Mouse (Mus musculus): ENCODE data around the gene Pygo1. TPM values are rescaled to one million over a fixed set of nuclear protein-coding genes. Genes with fewer than 3 reads are reported as not detected.

Gene Pygo1
- polyA plus RNA-seq, 1 experiment from 2014 or later = 7.1 TPM

GRCm38 (mm10) chr9:72969874-72970273 is 44.4 kb downstream of the Pygo1 start:
- ATAC-seq (ENCODE audit: low read depth) = no peak
- H3K4me2 ChIP-seq (ENCODE audit: low read depth, low read length) = no peak overlapping the region

GRCm38 (mm10) chr9:72972435-72972834 is 47.0 kb downstream of the Pygo1 start:
- H3K4me2 ChIP-seq (ENCODE audit: low read depth, low read length) = no peak overlapping the region
- WGBS = 87% methylated on average over 5 of the region's 5 CpGs
- no peak overlapping the region for H3K4me3 ChIP-seq (ENCODE audit: low read depth, low read length)
- no peaks in the 10 kb centered on the region for H3K4me1 ChIP-seq (ENCODE audit: control insufficient read depth, insufficient read depth, low read length)
- H3K9me3 ChIP-seq (ENCODE audit: control insufficient read depth, low read length) = no peaks in the 10 kb centered on the region
- no peaks in the 10 kb centered on the region for H3K36me3 ChIP-seq (ENCODE audit: control insufficient read depth, insufficient read depth, low read length)
- H3K27me3 ChIP-seq (replicated peaks; ENCODE audit: control insufficient read depth, insufficient read depth, low read length) = no peaks in the 10 kb centered on the region
- no peak overlapping the region for H3K9ac ChIP-seq (ENCODE audit: low read depth, low read length)
- no peak for ATAC-seq (ENCODE audit: low read depth)
- no peak overlapping the region for H3K27ac ChIP-seq (replicated peaks; ENCODE audit: low read depth, low read length)
- no peak for DNase-seq (ENCODE audit: low spot score)

More at GRCm38 (mm10) chr9:72969874-72970273, 44.4 kb downstream of the Pygo1 start:
- 67% methylated on average over 7 of the region's 7 CpGs for WGBS
- H3K4me3 ChIP-seq (ENCODE audit: low read depth, low read length) = no peak overlapping the region
- H3K9ac ChIP-seq (ENCODE audit: low read depth, low read length) = no peak overlapping the region
- no peak for DNase-seq (ENCODE audit: low spot score)
- H3K4me1 ChIP-seq (ENCODE audit: control insufficient read depth, insufficient read depth, low read length) = no peaks in the 10 kb centered on the region
- H3K27ac ChIP-seq (replicated peaks; ENCODE audit: low read depth, low read length) = no peak overlapping the region
- H3K36me3 ChIP-seq (ENCODE audit: control insufficient read depth, insufficient read depth, low read length) = no peaks in the 10 kb centered on the region
- H3K27me3 ChIP-seq (replicated peaks; ENCODE audit: control insufficient read depth, insufficient read depth, low read length) = no peaks in the 10 kb centered on the region
- H3K9me3 ChIP-seq (ENCODE audit: control insufficient read depth, low read length) = no peaks in the 10 kb centered on the region

- Histone ChIP-seq H3K4me3 (ENCODE audit: low read depth, low read length) (no peak overlapping the region), H3K27ac (replicated peaks; ENCODE audit: low read depth, low read length) (no peak overlapping the region), H3K4me1 (ENCODE audit: control insufficient read depth, insufficient read depth, low read length) (no peaks in the 10 kb centered on the region), H3K9ac (ENCODE audit: low read depth, low read length) (no peak overlapping the region), H3K36me3 (ENCODE audit: control insufficient read depth, insufficient read depth, low read length) (no peaks in the 10 kb centered on the region), H3K4me2 (ENCODE audit: low read depth, low read length) (no peak overlapping the region), H3K27me3 (replicated peaks; ENCODE audit: control insufficient read depth, insufficient read depth, low read length) (no peaks in the 10 kb centered on the region), H3K9me3 (ENCODE audit: control insufficient read depth, low read length) (no peaks in the 10 kb centered on the region)
- ATAC-seq (ENCODE audit: low read depth) = no peak
- DNase-seq (ENCODE audit: low spot score) = no peak
Measured at GRCm38 (mm10) chr9:72972984-72973383, 47.5 kb downstream of the Pygo1 start.

GRCm38 (mm10) chr9:72974734-72975133 is 49.3 kb downstream of the Pygo1 start:
- H3K9ac ChIP-seq (ENCODE audit: low read depth, low read length) = no peak overlapping the region
- no peak overlapping the region for H3K4me2 ChIP-seq (ENCODE audit: low read depth, low read length)
- no peaks in the 10 kb centered on the region for H3K9me3 ChIP-seq (ENCODE audit: control insufficient read depth, low read length)
- H3K4me3 ChIP-seq (ENCODE audit: low read depth, low read length) = no peak overlapping the region
- H3K27ac ChIP-seq (replicated peaks; ENCODE audit: low read depth, low read length) = no peak overlapping the region
- H3K36me3 ChIP-seq (ENCODE audit: control insufficient read depth, insufficient read depth, low read length) = no peaks in the 10 kb centered on the region
- no peaks in the 10 kb centered on the region for H3K4me1 ChIP-seq (ENCODE audit: control insufficient read depth, insufficient read depth, low read length)
- H3K27me3 ChIP-seq (replicated peaks; ENCODE audit: control insufficient read depth, insufficient read depth, low read length) = no peaks in the 10 kb centered on the region
- DNase-seq (ENCODE audit: low spot score) (no peak), ATAC-seq (ENCODE audit: low read depth) (no peak)
- WGBS = 84% methylated on average over 5 of the region's 5 CpGs

- Histone ChIP-seq H3K27ac (replicated peaks; ENCODE audit: low read depth, low read length) (no peak overlapping the region), H3K4me2 (ENCODE audit: low read depth, low read length) (no peak overlapping the region), H3K27me3 (replicated peaks; ENCODE audit: control insufficient read depth, insufficient read depth, low read length) (no peaks in the 10 kb centered on the region), H3K4me1 (ENCODE audit: control insufficient read depth, insufficient read depth, low read length) (no peaks in the 10 kb centered on the region), H3K9me3 (ENCODE audit: control insufficient read depth, low read length) (no peaks in the 10 kb centered on the region), H3K9ac (ENCODE audit: low read depth, low read length) (no peak overlapping the region), H3K36me3 (ENCODE audit: control insufficient read depth, insufficient read depth, low read length) (no peaks in the 10 kb centered on the region), H3K4me3 (ENCODE audit: low read depth, low read length) (no peak overlapping the region)
- DNase-seq (ENCODE audit: low spot score) (no peak), ATAC-seq (ENCODE audit: low read depth) (no peak)
- 81% methylated on average over 1 of the region's 1 CpGs for WGBS
Measured at GRCm38 (mm10) chr9:72975242-72975641, 49.8 kb downstream of the Pygo1 start.

- Histone ChIP-seq H3K4me1 (ENCODE audit: control insufficient read depth, insufficient read depth, low read length) (no peaks in the 10 kb centered on the region), H3K36me3 (ENCODE audit: control insufficient read depth, insufficient read depth, low read length) (no peaks in the 10 kb centered on the region), H3K27ac (replicated peaks; ENCODE audit: low read depth, low read length) (no peak overlapping the region), H3K9ac (ENCODE audit: low read depth, low read length) (no peak overlapping the region), H3K4me3 (ENCODE audit: low read depth, low read length) (no peak overlapping the region), H3K9me3 (ENCODE audit: control insufficient read depth, low read length) (no peaks in the 10 kb centered on the region), H3K4me2 (ENCODE audit: low read depth, low read length) (no peak overlapping the region), H3K27me3 (replicated peaks; ENCODE audit: control insufficient read depth, insufficient read depth, low read length) (peaks cover 3% of the 10 kb centered on the region; the same call in 1 of the 2 replicates)
- ATAC-seq (ENCODE audit: low read depth) (no peak), DNase-seq (ENCODE audit: low spot score) (no peak)
- WGBS = 67% methylated on average over 2 of the region's 2 CpGs
Measured at GRCm38 (mm10) chr9:72983066-72983465, 57.6 kb downstream of the Pygo1 start.

GRCm38 (mm10) chr9:72985250-72986220 is 60.1 kb downstream of the Pygo1 start, which contains the start of the genes Ccpg1os and Ccpg1:
Gene Ccpg1os (minus strand): TSS chr9:72985382.
Gene Ccpg1 (plus strand): TSS chr9:72985429.
- Histone ChIP-seq H3K9ac (ENCODE audit: low read depth, low read length) (peak within 1 kb of the TSS; percentile 74), H3K4me1 (ENCODE audit: control insufficient read depth, insufficient read depth, low read length) (no peaks in the 10 kb centered on the region), H3K27me3 (replicated peaks; ENCODE audit: control insufficient read depth, insufficient read depth, low read length) (peaks cover 3% of the 10 kb centered on the region; the same call in 1 of the 2 replicates), H3K36me3 (ENCODE audit: control insufficient read depth, insufficient read depth, low read length) (no peaks in the 10 kb centered on the region), H3K4me3 (ENCODE audit: low read depth, low read length) (peak within 1 kb of the TSS; percentile 88), H3K27ac (replicated peaks; ENCODE audit: low read depth, low read length) (peak within 1 kb of the TSS; percentile 74), H3K9me3 (ENCODE audit: control insufficient read depth, low read length) (no peaks in the 10 kb centered on the region), H3K4me2 (ENCODE audit: low read depth, low read length) (peak within 1 kb of the TSS; percentile 73)
- ATAC-seq (ENCODE audit: low read depth) (peak; percentile 99), DNase-seq (ENCODE audit: low spot score) (peak; percentile 99)
- WGBS = under 1% methylated on average over 76 of the region's 88 CpGs

- Histone ChIP-seq H3K9ac (ENCODE audit: low read depth, low read length) (no peak overlapping the region), H3K27ac (replicated peaks; ENCODE audit: low read depth, low read length) (no peak overlapping the region), H3K4me2 (ENCODE audit: low read depth, low read length) (no peak overlapping the region), H3K36me3 (ENCODE audit: control insufficient read depth, insufficient read depth, low read length) (no peaks in the 10 kb centered on the region), H3K27me3 (replicated peaks; ENCODE audit: control insufficient read depth, insufficient read depth, low read length) (peaks cover 3% of the 10 kb centered on the region; the same call in 1 of the 2 replicates), H3K4me1 (ENCODE audit: control insufficient read depth, insufficient read depth, low read length) (no peaks in the 10 kb centered on the region), H3K4me3 (ENCODE audit: low read depth, low read length) (no peak overlapping the region), H3K9me3 (ENCODE audit: control insufficient read depth, low read length) (no peaks in the 10 kb centered on the region)
- ATAC-seq (ENCODE audit: low read depth) (no peak), DNase-seq (ENCODE audit: low spot score) (no peak)
- WGBS = 66% methylated on average over 3 of the region's 3 CpGs
Measured at GRCm38 (mm10) chr9:72987703-72988102, 62.3 kb downstream of the Pygo1 start.

Measured in embryonic facial prominence, embryonic 14.5 days (tissue).